Mouse (Mus musculus) neural tube, embryonic 11.5 days (tissue): Measurements from ENCODE around the gene Itgb2. TPM values are rescaled to one million over a fixed set of nuclear protein-coding genes. Genes with fewer than 3 reads are reported as not detected.
A peak's percentile ranks its signal among the peaks of the same experiment; 100 is the strongest.

Experiments
- ATAC-seq: fragments of 200-750 bp; cut with Nextera tagmentation; 2 replicates; pipeline ENCODE4 v1.8.0; 2017; ENCODE audit warnings: moderate number of reproducible peaks, mild to moderate bottlenecking, moderate TSS enrichment, moderate library complexity; ENCODE audit not compliant: insufficient read depth, low FRiP score, low TSS enrichment
- DNase-seq: peaks from one replicate; pipeline ENCODE4 v3.0.0-alpha.2; 2015; ENCODE audit warnings: low spot score
- H3K27ac ChIP-seq: fragments of 300-500 bp; sonication (generic); 2 replicates; pipeline ENCODE4 v1.5.1; 2014; ENCODE audit warnings: low read depth, mild to moderate bottlenecking, low read length
- H3K27me3 ChIP-seq: fragments of 300-500 bp; sonication (generic); 2 replicates; pipeline ENCODE4 v1.6.1; 2014; ENCODE audit warnings: mild to moderate bottlenecking, low read length, mixed read lengths; ENCODE audit not compliant: control insufficient read depth, insufficient read depth
- H3K36me3 ChIP-seq: fragments of 300-500 bp; sonication (generic); 2 replicates; pipeline ENCODE4 v1.6.1; 2014; ENCODE audit warnings: mild to moderate bottlenecking, low read length, moderate library complexity, mixed read lengths; ENCODE audit not compliant: control insufficient read depth, insufficient read depth
- H3K4me1 ChIP-seq: fragments of 300-500 bp; sonication (generic); 2 replicates; pipeline ENCODE4 v1.6.1; 2014; ENCODE audit warnings: low read length, mixed read lengths; ENCODE audit not compliant: control insufficient read depth, insufficient read depth
- H3K4me2 ChIP-seq: fragments of 300-500 bp; sonication (generic); 2 replicates; pipeline ENCODE4 v1.6.1; 2014; ENCODE audit warnings: low read depth, mild to moderate bottlenecking, moderate library complexity
- H3K4me3 ChIP-seq: fragments of 300-500 bp; sonication (generic); 2 replicates; pipeline ENCODE4 v1.5.1; 2014; ENCODE audit warnings: low read depth, low read length
- H3K9ac ChIP-seq: fragments of 300-500 bp; sonication (generic); 2 replicates; pipeline ENCODE4 v1.6.1; 2014; ENCODE audit warnings: mild to moderate bottlenecking, low read length
- H3K9me3 ChIP-seq: fragments of 300-500 bp; sonication (generic); 2 replicates; pipeline ENCODE4 v1.6.1; 2016; ENCODE audit warnings: low read length; ENCODE audit not compliant: control insufficient read depth
- WGBS: fragments of 180-500 bp; shearing (Covaris S2); extraction: QIAGEN DNeasy Blood & Tissue Kit; methylation state at CpG from one replicate; pipeline ENCODE4 v1.1.7; 2014; 5-methylcytosine and 5-hydroxymethylcytosine counted together
- polyA plus RNA-seq: library from polyadenylated mRNA; unstranded; fragments of >200 nt; fragmentation: Nextera tagmentation; extraction: Ambion mirVana; gene quantifications from 2 replicates; pipeline ENCODE4 v1.2.1, GENCODE M21; 2014

Itgb2 gene
- polyA plus RNA-seq, 1 experiment from 2014 or later = 1.5 TPM

- Histone ChIP-seq H3K4me3 (no peak overlapping the region), H3K4me1 (no peaks in the 10 kb centered on the region), H3K9ac (no peak overlapping the region), H3K27ac (no peak overlapping the region), H3K27me3 (no peaks in the 10 kb centered on the region), H3K36me3 (no peaks in the 10 kb centered on the region), H3K9me3 (no peaks in the 10 kb centered on the region), H3K4me2 (no peak overlapping the region)
- no peak for DNase-seq
- no peak for ATAC-seq
- WGBS = 82% methylated on average over 11 of the region's 11 CpGs
Measured at GRCm38 (mm10) chr10:77537215-77538209, 7.5 kb downstream of the Itgb2 start.

GRCm38 (mm10) chr10:77539320-77539945 lies 9.4 kb downstream of the Itgb2 start:
- ATAC-seq = no peak
- no peaks in the 10 kb centered on the region for H3K9me3 ChIP-seq
- WGBS = 86% methylated on average over 7 of the region's 7 CpGs

GRCm38 (mm10) chr10:77540576-77541102 lies 10.6 kb downstream of the Itgb2 start:
- no peak for DNase-seq
- H3K9ac ChIP-seq = no peak overlapping the region
- WGBS = 88% methylated on average over 4 of the region's 4 CpGs

More at GRCm38 (mm10) chr10:77539320-77539945, 9.4 kb downstream of the Itgb2 start:
- Histone ChIP-seq H3K27ac (no peak overlapping the region), H3K4me3 (no peak overlapping the region), H3K36me3 (no peaks in the 10 kb centered on the region), H3K4me2 (no peak overlapping the region), H3K4me1 (no peaks in the 10 kb centered on the region), H3K27me3 (no peaks in the 10 kb centered on the region), H3K9ac (no peak overlapping the region)
- DNase-seq = no peak

GRCm38 (mm10) chr10:77541864-77542666 lies 12.0 kb downstream of the Itgb2 start:
- no peak overlapping the region for H3K27ac ChIP-seq
- H3K4me2 ChIP-seq = no peak overlapping the region
- no peak overlapping the region for H3K9ac ChIP-seq
- no peak for ATAC-seq
- H3K4me1 ChIP-seq = no peaks in the 10 kb centered on the region
- 84% methylated on average over 10 of the region's 10 CpGs for WGBS
- no peaks in the 10 kb centered on the region for H3K9me3 ChIP-seq
- DNase-seq = no peak
- H3K27me3 ChIP-seq = no peaks in the 10 kb centered on the region
- H3K4me3 ChIP-seq = no peak overlapping the region
- no peaks in the 10 kb centered on the region for H3K36me3 ChIP-seq

More at GRCm38 (mm10) chr10:77540576-77541102, 10.6 kb downstream of the Itgb2 start:
- Histone ChIP-seq H3K4me3 (no peak overlapping the region), H3K4me2 (no peak overlapping the region), H3K9me3 (no peaks in the 10 kb centered on the region), H3K36me3 (no peaks in the 10 kb centered on the region), H3K27me3 (no peaks in the 10 kb centered on the region), H3K27ac (no peak overlapping the region), H3K4me1 (no peaks in the 10 kb centered on the region)
- ATAC-seq = no peak

GRCm38 (mm10) chr10:77543226-77543625 lies 13.2 kb downstream of the Itgb2 start:
- H3K36me3 ChIP-seq = no peaks in the 10 kb centered on the region
- H3K4me2 ChIP-seq = no peak overlapping the region
- H3K27ac ChIP-seq = no peak overlapping the region
- ATAC-seq (no peak), DNase-seq (peak; percentile 50)
- H3K4me3 ChIP-seq = no peak overlapping the region
- no peak overlapping the region for H3K9ac ChIP-seq
- no peaks in the 10 kb centered on the region for H3K4me1 ChIP-seq
- no peaks in the 10 kb centered on the region for H3K9me3 ChIP-seq
- H3K27me3 ChIP-seq = no peaks in the 10 kb centered on the region
- WGBS = 49% methylated on average over 7 of the region's 7 CpGs

- Histone ChIP-seq H3K27me3 (no peaks in the 10 kb centered on the region), H3K4me3 (no peak overlapping the region), H3K36me3 (no peaks in the 10 kb centered on the region), H3K27ac (no peak overlapping the region), H3K9me3 (no peaks in the 10 kb centered on the region), H3K9ac (no peak overlapping the region), H3K4me1 (no peaks in the 10 kb centered on the region), H3K4me2 (no peak overlapping the region)
- WGBS = 78% methylated on average over 5 of the region's 5 CpGs
- DNase-seq (no peak), ATAC-seq (no peak)
Measured at GRCm38 (mm10) chr10:77544916-77545315, 14.9 kb downstream of the Itgb2 start.

- ATAC-seq = no peak
- WGBS = 88% methylated on average over 10 of the region's 10 CpGs
Measured at GRCm38 (mm10) chr10:77548576-77548975, 18.5 kb downstream of the Itgb2 start.

GRCm38 (mm10) chr10:77550874-77551273 lies 20.8 kb downstream of the Itgb2 start:
- DNase-seq = no peak
- no peak overlapping the region for H3K4me3 ChIP-seq
- H3K9ac ChIP-seq = no peak overlapping the region
- no peak for ATAC-seq
- H3K27ac ChIP-seq = no peak overlapping the region
- WGBS = 77% methylated on average over 11 of the region's 11 CpGs
- H3K9me3 ChIP-seq = no peaks in the 10 kb centered on the region
- H3K4me1 ChIP-seq = no peaks in the 10 kb centered on the region
- H3K36me3 ChIP-seq = no peaks in the 10 kb centered on the region
- no peaks in the 10 kb centered on the region for H3K27me3 ChIP-seq
- H3K4me2 ChIP-seq = no peak overlapping the region

More at GRCm38 (mm10) chr10:77548576-77548975, 18.5 kb downstream of the Itgb2 start:
- Histone ChIP-seq H3K4me1 (no peaks in the 10 kb centered on the region), H3K4me3 (no peak overlapping the region), H3K36me3 (no peaks in the 10 kb centered on the region), H3K27ac (no peak overlapping the region), H3K4me2 (no peak overlapping the region), H3K9ac (no peak overlapping the region), H3K9me3 (no peaks in the 10 kb centered on the region), H3K27me3 (no peaks in the 10 kb centered on the region)
- no peak for DNase-seq
